Mouse (Mus musculus): ENCODE data around the gene Mkln1.

Gene Mkln1

GRCm38 (mm10) chr6:31513726-31514125 lies 115.2 kb downstream of the Mkln1 start:
- DNase-seq (ENCODE audit: low spot score in 2 of 2) = no peak

DNA sequence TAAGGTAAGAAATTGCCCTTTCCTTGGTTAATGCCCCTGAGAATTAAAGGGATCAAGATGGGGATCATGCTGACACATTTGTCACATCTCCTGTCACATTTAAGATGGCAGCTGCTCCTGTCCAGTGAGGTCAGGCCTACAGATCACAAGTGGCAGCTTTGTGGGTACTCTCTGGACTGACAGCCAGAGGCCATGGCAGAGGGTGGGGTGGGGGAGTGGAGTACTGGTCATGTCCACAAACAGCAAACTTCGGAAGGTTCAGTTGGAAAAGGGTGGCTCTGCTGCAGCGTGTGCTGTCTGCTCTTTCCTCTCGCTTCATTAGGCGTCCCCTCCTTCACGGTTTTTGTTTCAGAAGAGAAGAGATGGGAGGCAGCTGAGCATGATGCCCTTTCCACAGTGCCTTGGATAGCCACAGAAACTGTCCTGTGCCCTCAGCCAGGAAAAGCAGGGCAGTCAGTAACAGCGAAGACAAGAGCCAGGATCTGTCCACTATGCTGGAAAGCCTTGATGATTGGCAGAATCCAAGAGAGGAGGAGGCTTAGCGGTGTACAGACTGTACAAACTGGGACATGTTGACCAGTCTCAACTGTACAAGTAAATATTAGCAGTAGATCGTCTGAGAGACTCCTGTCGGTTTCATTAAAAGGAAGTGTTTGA lies 119.3 kb downstream of the Mkln1 start:
- no peak for DNase-seq (ENCODE audit: low spot score in 2 of 2)

DNA sequence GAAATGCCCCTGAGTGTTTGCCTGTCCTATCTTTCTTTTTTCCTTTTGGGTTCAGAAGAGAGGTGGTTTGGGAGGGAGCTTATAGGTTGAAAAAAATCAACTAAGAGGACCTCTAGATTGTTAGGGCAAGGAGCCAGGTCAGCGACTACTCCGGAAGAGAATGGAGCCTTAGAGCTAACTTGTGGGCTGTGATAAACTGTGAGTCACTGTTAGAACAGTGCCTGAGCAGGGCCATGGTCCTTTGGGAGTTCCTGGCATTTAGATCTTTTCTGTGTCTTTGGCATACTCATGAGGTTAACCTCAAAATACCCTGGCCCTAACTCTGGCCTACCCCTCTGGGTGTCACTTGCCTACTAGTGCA lies 119.8 kb downstream of the Mkln1 start:
- DNase-seq (ENCODE audit: low spot score in 2 of 2) = no peak

DNA sequence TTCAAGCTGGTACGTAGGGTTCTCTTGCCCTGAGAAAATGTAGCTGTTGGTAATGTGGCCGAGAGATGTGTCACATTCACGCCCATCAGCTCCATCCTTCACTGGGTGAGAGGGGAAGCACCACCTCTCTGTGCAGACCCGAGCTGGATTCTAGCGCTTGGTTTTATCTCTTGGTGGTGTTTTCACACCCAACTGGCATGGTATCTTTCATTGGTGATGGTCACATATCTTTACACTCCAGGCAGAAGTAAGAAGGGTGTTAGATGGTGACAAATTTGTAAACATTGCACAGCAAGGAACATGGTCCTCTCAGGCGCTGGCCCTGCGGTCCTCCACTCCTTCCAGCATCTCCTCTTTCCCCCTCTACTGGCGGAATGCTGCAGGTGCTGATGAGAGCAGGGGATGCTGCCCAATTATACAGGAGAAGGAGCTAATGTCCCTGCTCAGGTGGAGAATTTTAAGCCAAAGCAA lies 120.5 kb downstream of the Mkln1 start:
- DNase-seq (ENCODE audit: low spot score in 2 of 2) = peak in 1 of 2 experiments; percentile 56

DNA sequence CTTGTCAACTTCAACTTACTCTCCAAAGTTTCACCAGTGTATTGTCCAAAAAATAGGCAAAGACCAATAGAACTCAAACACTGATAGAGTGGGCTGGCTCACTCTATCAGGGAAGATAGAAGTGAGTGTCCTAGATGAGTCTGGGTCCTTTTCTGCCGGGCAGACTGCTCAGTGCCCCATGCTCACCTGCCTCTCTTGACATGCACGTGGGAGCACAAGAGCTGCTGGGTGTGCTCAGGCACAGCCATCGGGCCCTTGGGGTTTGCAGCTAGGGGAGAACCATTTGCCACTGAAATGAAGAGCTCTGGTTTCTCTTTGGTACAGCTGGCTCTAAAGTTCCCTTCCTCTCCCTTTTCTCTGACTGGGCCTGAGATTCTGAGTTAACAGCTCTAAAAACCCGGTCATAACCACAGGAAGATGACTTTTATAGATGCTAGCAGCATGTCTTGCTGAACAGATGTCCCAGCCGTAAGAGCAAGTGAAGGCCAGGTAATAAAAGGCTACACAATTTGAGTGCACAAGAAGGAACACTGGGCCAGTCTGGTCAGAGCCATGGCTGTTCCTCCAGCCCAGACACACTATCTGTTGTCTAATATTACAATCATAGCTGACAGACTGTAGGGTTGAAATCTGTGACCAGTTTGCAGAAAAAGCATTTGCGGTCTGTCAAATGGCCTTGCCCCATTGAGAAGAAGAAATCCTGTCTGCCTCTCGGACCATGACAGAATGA lies 122.1 kb downstream of the Mkln1 start:
- no peak for DNase-seq (ENCODE audit: low spot score in 2 of 2)

- no peak for DNase-seq (ENCODE audit: low spot score in 2 of 2)
These were observed 123.2 kb downstream of the Mkln1 start for GRCm38 (mm10) chr6:31521491-31522355.

DNA sequence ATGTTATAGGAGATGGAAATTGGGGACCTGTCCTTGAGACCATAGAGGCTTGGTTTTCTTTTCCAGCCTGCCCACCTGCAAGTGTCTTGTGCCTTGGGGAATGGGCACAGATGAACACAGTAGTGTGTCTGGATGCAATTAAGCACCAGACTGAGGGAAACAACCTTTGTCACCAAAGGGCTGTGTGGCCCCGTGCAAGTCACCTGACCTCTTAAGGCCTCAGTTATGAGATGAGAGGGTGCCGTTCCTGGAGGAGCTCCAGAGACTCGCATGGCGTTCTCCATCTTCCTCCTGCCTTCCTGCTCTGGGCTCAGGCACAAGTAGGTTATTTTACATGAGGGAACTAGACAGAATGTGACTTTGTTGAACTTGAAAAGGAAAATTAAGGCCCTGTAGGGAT lies 123.9 kb downstream of the Mkln1 start:
- DNase-seq (ENCODE audit: low spot score in 2 of 2) = no peak

- peak; percentile 51 to 78 for DNase-seq (ENCODE audit: low spot score in 2 of 2)
These were observed 124.5 kb downstream of the Mkln1 start for GRCm38 (mm10) chr6:31523039-31523438.

DNA sequence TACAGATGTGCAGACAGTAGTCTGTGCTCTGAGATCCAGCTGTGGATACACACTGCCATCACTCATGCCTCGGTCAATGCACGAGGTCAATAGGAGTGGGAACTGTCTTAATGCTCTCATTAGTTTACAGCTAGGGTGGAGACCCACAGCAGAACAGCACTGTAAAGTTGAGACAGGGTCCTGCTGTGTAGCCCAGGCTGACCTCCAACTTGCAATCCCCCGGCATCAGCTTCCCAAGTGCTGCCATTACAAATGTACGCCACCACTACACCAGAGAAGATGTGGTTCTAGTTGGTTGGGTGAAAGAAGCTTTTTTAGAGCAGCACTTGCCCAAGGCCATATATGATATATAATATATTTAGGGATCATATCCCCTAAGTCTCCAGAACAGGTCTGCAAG lies 125.1 kb downstream of the Mkln1 start:
- no peak for DNase-seq (ENCODE audit: low spot score in 2 of 2)

GRCm38 (mm10) chr6:31524121-31524520 lies 125.6 kb downstream of the Mkln1 start:
- DNase-seq (ENCODE audit: low spot score in 2 of 2) = no peak

- DNase-seq (ENCODE audit: low spot score in 2 of 2) = no peak
These were observed 126.1 kb downstream of the Mkln1 start for GRCm38 (mm10) chr6:31524647-31525046.

DNA sequence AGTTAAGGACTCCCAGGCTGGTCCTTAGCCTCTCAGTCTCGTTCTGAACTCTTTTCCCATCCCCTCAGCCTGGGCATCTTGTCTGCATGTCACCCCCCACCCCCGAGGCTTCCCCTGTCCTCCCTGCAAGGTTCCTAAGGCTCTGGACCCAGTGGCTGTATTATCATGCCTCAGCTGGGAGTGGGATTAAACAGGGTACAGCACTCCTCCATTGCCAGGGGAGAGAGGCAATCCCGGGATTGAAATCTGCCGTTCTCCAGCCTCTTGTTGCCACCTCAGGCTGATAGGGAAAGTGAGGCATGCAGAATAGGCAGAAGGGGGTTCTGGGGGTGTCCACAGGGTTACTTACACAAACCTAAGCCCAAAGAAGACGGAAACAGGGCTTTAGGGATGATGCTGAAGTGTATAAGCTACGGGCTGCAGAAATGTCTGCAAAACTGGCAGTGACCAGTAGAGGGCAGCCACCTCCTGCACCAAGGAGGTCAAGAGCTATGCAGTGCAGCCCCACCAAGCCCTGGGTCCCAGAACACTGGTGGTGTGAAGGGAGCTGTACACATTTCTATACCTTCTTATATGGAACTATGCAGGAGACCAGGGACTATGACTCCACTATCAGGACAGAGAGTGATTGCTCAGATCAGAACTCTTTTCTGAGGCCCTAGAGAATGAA lies 126.8 kb downstream of the Mkln1 start:
- peak; percentile 61 to 76 for DNase-seq (ENCODE audit: low spot score in 2 of 2)

DNA sequence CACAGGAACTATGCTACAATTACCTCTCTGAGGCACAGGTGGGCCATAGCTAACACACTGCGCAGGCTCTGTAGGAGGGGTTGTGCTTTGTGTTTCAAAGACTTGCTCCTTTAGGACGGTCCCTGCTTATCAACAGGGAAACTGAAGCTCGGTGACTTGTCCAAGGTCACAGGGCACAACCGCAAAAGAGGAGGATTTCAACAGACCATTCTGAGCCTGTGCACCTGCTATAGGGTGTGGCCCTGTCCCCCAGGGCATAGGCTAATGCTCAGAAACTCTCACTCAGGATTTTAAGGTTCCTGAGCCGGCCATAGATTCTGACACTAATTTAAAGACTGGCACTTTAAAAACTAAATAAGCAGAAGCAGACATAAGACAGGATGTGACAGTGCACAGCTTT lies 128.4 kb downstream of the Mkln1 start:
- no peak for DNase-seq (ENCODE audit: low spot score in 2 of 2)

- peak; percentile 63 to 64 for DNase-seq (ENCODE audit: low spot score in 2 of 2)
These were observed 129.4 kb downstream of the Mkln1 start for GRCm38 (mm10) chr6:31527897-31528296.

DNA sequence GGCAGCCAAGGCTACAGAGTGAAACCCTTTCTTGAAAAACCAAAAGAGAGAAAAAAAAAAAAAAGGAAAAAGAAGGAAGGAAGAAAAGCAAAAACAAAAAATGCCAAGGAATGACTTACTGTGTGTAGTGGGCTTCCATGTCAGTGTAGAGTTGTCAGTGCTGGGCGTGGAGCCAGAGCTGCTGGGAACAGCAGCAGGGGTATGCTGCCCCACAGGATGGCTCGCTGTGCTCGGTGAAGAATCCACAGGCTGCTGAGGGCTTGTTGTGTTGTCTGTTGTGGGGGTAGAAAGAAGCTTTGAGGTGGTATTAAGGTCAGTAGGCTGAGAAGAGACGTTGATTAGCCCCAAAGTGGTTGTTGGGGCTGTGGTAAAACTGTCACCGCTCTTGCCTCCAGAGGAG lies 129.8 kb downstream of the Mkln1 start:
- DNase-seq (ENCODE audit: low spot score in 2 of 2) = no peak

GRCm38 (mm10) chr6:31531880-31532279 lies 133.3 kb downstream of the Mkln1 start:
- no peak for DNase-seq (ENCODE audit: low spot score in 2 of 2)

GRCm38 (mm10) chr6:31534705-31535104 lies 136.2 kb downstream of the Mkln1 start:
- DNase-seq (ENCODE audit: low spot score in 2 of 2) = no peak

- DNase-seq (ENCODE audit: low spot score in 2 of 2) = no peak
These were observed 138.7 kb downstream of the Mkln1 start for GRCm38 (mm10) chr6:31537193-31537592.

DNA sequence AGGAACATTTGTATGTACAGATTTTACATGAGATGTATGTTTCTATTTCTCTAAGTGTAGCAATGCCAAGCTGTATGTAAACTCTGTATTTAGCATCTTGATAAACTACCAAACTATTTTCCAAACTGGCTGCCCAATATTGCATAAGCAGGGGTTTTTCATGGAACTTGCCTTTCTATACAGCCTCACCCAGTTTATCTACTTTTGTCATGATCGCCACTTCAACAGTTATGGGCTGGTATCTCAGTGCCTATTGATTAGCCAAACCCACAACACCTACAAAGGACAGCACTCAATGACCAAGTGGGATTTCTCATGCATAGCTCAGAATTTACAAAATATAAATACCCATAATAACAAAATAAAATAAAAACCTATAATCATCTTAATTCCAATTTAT lies 139.6 kb downstream of the Mkln1 start:
- DNase-seq (ENCODE audit: low spot score in 2 of 2) = no peak

GRCm38 (mm10) chr6:31540018-31540417 lies 141.5 kb downstream of the Mkln1 start:
- DNase-seq (ENCODE audit: low spot score in 2 of 2) = no peak

DNA sequence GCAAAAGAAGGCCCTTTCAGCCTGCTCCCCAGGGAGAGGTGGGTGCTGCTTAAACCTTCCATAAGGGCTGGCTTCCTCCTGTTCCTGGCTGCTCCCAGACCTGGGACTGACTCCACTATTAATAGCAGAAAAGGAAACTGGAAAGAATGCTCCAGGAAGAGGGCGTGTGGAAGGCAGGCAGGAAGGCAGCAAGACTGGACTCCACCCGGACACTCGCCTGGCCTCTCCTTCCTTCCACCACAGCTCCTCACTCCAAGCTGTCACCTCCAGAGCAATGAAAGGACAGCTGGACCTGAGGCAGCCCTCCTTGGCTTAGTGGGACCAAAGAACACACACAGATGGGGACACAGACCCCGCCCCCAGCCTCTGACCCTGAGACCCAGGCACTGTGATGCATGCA lies 145.8 kb downstream of the Mkln1 start:
- DNase-seq (ENCODE audit: low spot score in 2 of 2) = no peak

All from right cerebral cortex, postnatal 10 days (tissue).